Mouse (Mus musculus): ENCODE results near the gene Celf2. TPM values are rescaled to one million over a fixed set of nuclear protein-coding genes. Genes with fewer than 3 reads are reported as not detected.

Gene Celf2
- polyA plus RNA-seq, 1 experiment, result 17.4 TPM

DNA sequence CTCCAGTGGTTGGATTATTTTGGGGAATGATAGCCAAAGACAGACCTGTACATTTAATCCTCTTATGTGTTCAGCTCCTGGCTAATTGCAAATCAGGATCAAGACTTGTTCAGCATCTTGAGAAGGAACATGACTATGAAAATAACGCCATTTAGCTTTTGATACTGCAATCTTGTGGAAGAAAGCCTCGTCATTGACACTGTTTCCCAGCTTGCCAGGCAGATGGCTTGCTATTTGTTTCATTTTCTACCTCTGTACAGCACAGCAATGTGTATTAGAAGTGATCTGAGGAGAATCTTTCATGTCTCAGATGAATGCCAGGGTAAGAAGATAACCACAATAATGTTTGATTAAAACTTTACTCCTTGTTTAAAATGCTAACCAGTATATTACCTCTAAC lies 315.9 kb downstream of the Celf2 start:
- Histone ChIP-seq H3K27ac (ENCODE audit: control insufficient read depth, insufficient read depth, low read depth, low read length) (no peak overlapping the region), H3K27me3 (ENCODE audit: control insufficient read depth, insufficient read depth, low read length) (no peaks in the 10 kb centered on the region), H3K4me1 (ENCODE audit: control insufficient read depth, insufficient read depth, low read length) (no peaks in the 10 kb centered on the region), H3K36me3 (ENCODE audit: control insufficient read depth, insufficient read depth, low read length) (no peaks in the 10 kb centered on the region), H3K4me3 (ENCODE audit: control insufficient read depth, low read depth, low read length) (no peak overlapping the region)
- TF ChIP-seq POLR2A (IDR thresholded peaks at IDR 0.05; ENCODE audit: control insufficient read depth, low read depth, low read length) (no peak), CTCF (IDR thresholded peaks at IDR 0.05; ENCODE audit: control insufficient read depth, insufficient read depth, insufficient replicate concordance, low read depth, low read length) (no peak)

DNA sequence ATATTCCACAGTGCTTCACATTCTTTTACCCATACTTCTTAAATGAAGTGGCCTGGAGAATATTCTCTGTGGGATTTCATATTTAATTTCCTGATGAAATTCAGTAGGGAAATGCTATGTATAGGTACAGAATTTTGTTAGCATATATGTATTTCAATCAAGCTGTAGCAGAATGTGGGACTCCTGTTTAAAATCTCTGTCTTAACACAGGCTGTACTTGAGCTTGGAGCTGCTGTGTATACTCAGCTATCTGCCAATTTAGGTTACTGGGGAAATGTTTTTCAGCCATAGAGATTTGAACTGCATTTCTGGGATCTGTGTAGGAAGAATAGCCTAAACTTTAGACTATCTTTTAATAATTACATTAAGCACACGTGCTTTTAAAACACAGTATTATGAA lies 330.2 kb downstream of the Celf2 start:
- H3K36me3 ChIP-seq (ENCODE audit: control insufficient read depth, insufficient read depth, low read length), result no peaks in the 10 kb centered on the region
- no peaks in the 10 kb centered on the region for H3K27me3 ChIP-seq (ENCODE audit: control insufficient read depth, insufficient read depth, low read length)
- no peak overlapping the region for H3K27ac ChIP-seq (ENCODE audit: control insufficient read depth, insufficient read depth, low read depth, low read length)
- H3K4me3 ChIP-seq (ENCODE audit: control insufficient read depth, low read depth, low read length), result no peak overlapping the region
- H3K4me1 ChIP-seq (ENCODE audit: control insufficient read depth, insufficient read depth, low read length), result no peaks in the 10 kb centered on the region
- TF ChIP-seq CTCF (IDR thresholded peaks at IDR 0.05; ENCODE audit: control insufficient read depth, insufficient read depth, insufficient replicate concordance, low read depth, low read length), result no peak
- TF ChIP-seq POLR2A (IDR thresholded peaks at IDR 0.05; ENCODE audit: control insufficient read depth, low read depth, low read length), result no peak

DNA sequence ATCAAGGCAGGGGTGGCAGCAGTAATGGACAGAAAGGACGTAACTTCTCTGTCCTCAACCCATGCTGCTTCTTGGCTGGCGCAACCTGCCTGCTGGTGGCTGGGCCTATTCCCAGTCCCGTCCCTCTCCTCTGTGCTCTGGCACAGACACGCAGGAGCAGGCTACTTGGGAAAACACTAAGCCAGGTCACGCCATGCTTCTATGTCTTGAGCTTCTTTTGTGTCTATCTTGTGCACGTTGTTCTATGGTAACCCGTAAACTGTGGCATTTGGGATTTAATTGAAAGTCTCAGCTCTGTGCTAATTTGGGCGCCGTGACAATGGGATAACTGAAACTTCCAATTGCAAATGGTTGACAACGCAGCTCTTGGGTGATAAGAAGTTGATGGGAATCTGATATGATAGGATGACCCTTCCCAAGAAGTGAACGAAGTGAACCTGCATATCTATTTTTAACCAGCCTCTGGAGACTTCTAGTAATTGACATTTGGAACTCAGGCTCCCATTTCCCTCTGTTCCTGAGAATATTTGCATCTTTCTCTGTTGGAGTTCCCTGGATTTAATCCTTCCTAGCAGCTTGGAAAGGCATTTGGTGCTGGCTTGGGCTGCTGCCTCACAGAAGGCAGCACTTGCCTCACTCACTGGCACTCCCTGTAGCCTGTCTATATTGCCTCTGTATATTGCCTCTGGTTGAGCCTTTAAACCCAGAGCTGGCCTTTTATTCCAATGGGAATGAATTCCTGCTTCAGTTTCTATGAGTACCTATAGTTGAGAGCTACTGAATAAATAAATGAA lies 335.9 kb downstream of the Celf2 start:
- no peaks in the 10 kb centered on the region for H3K36me3 ChIP-seq (ENCODE audit: control insufficient read depth, insufficient read depth, low read length)
- H3K27ac ChIP-seq (ENCODE audit: control insufficient read depth, insufficient read depth, low read depth, low read length), result no peak overlapping the region
- no peak for TF ChIP-seq POLR2A (IDR thresholded peaks at IDR 0.05; ENCODE audit: control insufficient read depth, low read depth, low read length)
- no peak for TF ChIP-seq CTCF (IDR thresholded peaks at IDR 0.05; ENCODE audit: control insufficient read depth, insufficient read depth, insufficient replicate concordance, low read depth, low read length)
- H3K4me1 ChIP-seq (ENCODE audit: control insufficient read depth, insufficient read depth, low read length), result no peaks in the 10 kb centered on the region
- no peak overlapping the region for H3K4me3 ChIP-seq (ENCODE audit: control insufficient read depth, low read depth, low read length)
- H3K27me3 ChIP-seq (ENCODE audit: control insufficient read depth, insufficient read depth, low read length), result no peaks in the 10 kb centered on the region

DNA sequence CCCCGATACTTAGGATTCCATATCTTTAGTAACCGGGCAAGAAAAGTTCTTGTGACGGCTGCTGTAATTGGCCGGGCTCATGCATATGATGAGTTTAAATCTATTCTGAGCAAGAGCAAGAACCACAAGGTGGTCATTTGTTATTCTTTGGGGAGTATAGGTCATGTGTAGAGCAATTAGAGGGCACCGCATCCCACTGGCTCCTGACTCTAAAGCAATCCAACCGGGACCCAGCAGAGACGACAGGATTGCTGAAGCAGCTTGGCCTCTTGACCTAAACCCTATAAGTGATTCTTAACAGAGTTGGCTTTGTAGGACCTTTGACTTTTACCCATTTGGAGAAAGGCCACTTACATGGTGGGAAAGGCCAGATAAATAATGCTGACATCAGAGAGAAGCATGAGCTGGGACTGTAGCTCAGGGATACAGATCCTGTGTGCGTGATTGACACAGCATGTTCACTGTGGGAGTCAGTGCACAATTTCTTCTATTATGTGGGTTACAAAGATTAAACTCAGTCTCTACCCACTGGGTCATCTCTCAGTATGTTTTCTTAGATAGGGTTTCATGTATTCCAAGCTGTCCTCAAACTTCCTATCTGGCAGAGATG lies 338.2 kb downstream of the Celf2 start:
- TF ChIP-seq CTCF (IDR thresholded peaks at IDR 0.05; ENCODE audit: control insufficient read depth, insufficient read depth, insufficient replicate concordance, low read depth, low read length), result no peak
- no peak for TF ChIP-seq POLR2A (IDR thresholded peaks at IDR 0.05; ENCODE audit: control insufficient read depth, low read depth, low read length)
- Histone ChIP-seq H3K4me1 (ENCODE audit: control insufficient read depth, insufficient read depth, low read length) (no peaks in the 10 kb centered on the region), H3K27ac (ENCODE audit: control insufficient read depth, insufficient read depth, low read depth, low read length) (no peak overlapping the region), H3K36me3 (ENCODE audit: control insufficient read depth, insufficient read depth, low read length) (no peaks in the 10 kb centered on the region), H3K27me3 (ENCODE audit: control insufficient read depth, insufficient read depth, low read length) (no peaks in the 10 kb centered on the region), H3K4me3 (ENCODE audit: control insufficient read depth, low read depth, low read length) (no peak overlapping the region)

DNA sequence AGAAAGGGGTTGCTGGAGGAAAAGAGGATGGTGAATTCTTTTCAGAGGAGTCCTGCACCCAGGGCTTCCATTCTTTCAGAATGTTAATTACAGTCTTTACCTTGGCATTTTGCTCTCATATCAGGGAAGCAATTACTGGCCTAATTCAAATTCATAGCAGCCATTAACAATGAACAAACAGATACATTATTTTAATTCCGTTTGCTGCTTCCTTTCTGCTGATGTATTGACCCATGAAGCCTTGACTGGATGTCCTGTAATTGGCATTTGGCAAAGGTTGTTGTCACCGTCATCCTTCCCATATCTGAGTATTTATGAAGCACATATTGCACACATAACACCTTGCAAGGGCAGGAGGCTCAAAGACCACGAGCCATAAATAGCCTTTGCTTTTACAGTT lies 343.6 kb downstream of the Celf2 start:
- no peak for TF ChIP-seq POLR2A (IDR thresholded peaks at IDR 0.05; ENCODE audit: control insufficient read depth, low read depth, low read length)
- TF ChIP-seq CTCF (IDR thresholded peaks at IDR 0.05; ENCODE audit: control insufficient read depth, insufficient read depth, insufficient replicate concordance, low read depth, low read length), result no peak
- Histone ChIP-seq H3K4me1 (ENCODE audit: control insufficient read depth, insufficient read depth, low read length) (no peaks in the 10 kb centered on the region), H3K4me3 (ENCODE audit: control insufficient read depth, low read depth, low read length) (no peak overlapping the region), H3K36me3 (ENCODE audit: control insufficient read depth, insufficient read depth, low read length) (no peaks in the 10 kb centered on the region), H3K27ac (ENCODE audit: control insufficient read depth, insufficient read depth, low read depth, low read length) (no peak overlapping the region), H3K27me3 (ENCODE audit: control insufficient read depth, insufficient read depth, low read length) (no peaks in the 10 kb centered on the region)

DNA sequence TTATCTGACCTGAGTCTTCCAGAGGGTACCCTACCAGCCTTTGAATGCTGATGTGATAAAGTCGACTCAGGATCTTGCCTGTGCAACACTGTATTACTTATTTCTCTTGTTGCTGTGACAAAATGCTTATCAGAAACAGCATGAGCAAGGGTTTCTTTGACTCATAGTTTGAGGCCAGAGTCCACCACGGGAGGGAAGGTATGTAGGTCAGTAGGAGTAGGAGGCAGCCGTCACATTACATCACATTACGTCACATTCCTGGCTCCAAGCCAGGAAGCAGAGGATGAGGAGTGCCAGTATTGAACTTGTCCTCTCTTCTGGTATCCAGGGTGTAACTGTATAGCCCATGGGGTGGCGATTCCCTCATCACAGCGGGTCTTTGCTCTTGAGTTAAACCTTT lies 349.3 kb downstream of the Celf2 start:
- H3K4me3 ChIP-seq (ENCODE audit: control insufficient read depth, low read depth, low read length), result no peak overlapping the region
- no peaks in the 10 kb centered on the region for H3K27me3 ChIP-seq (ENCODE audit: control insufficient read depth, insufficient read depth, low read length)
- no peaks in the 10 kb centered on the region for H3K4me1 ChIP-seq (ENCODE audit: control insufficient read depth, insufficient read depth, low read length)
- TF ChIP-seq POLR2A (IDR thresholded peaks at IDR 0.05; ENCODE audit: control insufficient read depth, low read depth, low read length) (no peak), CTCF (IDR thresholded peaks at IDR 0.05; ENCODE audit: control insufficient read depth, insufficient read depth, insufficient replicate concordance, low read depth, low read length) (no peak)
- H3K27ac ChIP-seq (ENCODE audit: control insufficient read depth, insufficient read depth, low read depth, low read length), result no peak overlapping the region
- H3K36me3 ChIP-seq (ENCODE audit: control insufficient read depth, insufficient read depth, low read length), result no peaks in the 10 kb centered on the region

DNA sequence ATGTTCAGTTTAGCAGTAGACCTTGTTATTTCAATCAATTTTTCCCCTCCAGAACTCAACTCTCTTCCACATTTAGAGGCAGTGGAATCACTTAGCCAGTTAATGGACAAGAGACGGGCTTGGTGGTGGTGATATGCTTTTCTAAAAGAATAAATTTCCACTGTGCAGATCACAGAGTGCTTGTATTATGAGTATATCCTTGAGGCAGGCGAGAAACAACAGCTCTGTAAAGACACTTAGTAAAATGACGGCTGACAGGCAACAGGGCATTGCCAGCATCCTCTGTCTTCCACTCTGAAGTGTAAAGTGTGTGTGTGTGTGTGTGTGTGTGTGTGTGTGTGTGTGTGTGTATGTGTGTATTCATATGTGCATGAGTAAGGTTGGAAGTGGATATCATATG lies 362.1 kb downstream of the Celf2 start:
- TF ChIP-seq CTCF (IDR thresholded peaks at IDR 0.05; ENCODE audit: control insufficient read depth, insufficient read depth, insufficient replicate concordance, low read depth, low read length), result no peak
- TF ChIP-seq POLR2A (IDR thresholded peaks at IDR 0.05; ENCODE audit: control insufficient read depth, low read depth, low read length), result no peak
- no peak overlapping the region for H3K27ac ChIP-seq (ENCODE audit: control insufficient read depth, insufficient read depth, low read depth, low read length)
- H3K36me3 ChIP-seq (ENCODE audit: control insufficient read depth, insufficient read depth, low read length), result no peaks in the 10 kb centered on the region
- no peak overlapping the region for H3K4me3 ChIP-seq (ENCODE audit: control insufficient read depth, low read depth, low read length)
- no peaks in the 10 kb centered on the region for H3K27me3 ChIP-seq (ENCODE audit: control insufficient read depth, insufficient read depth, low read length)
- no peaks in the 10 kb centered on the region for H3K4me1 ChIP-seq (ENCODE audit: control insufficient read depth, insufficient read depth, low read length)
